Mouse (Mus musculus) stomach, embryonic 16.5 days (tissue): ENCODE measurements around the gene Glp2r. TPM values are rescaled to one million over a fixed set of nuclear protein-coding genes. Genes with fewer than 3 reads are reported as not detected.

ENCODE experiments used
- ATAC-seq: fragments of 200-750 bp; cut with Nextera tagmentation; 2 replicates; pipeline ENCODE4 v1.8.0; 2017; ENCODE audit warnings: moderate number of reproducible peaks, moderate TSS enrichment; ENCODE audit not compliant: insufficient read depth, low FRiP score
- H3K27ac ChIP-seq: fragments of 300-500 bp; sonication (generic); 2 replicates; pipeline ENCODE4 v1.5.1; 2014; ENCODE audit warnings: low read length
- H3K27me3 ChIP-seq: fragments of 300-500 bp; sonication (generic); 2 replicates; pipeline ENCODE4 v1.6.1; 2014; ENCODE audit warnings: low read length, control low read depth, mixed read lengths; ENCODE audit not compliant: control insufficient read depth, insufficient read depth
- H3K36me3 ChIP-seq: fragments of 300-500 bp; sonication (generic); 2 replicates; pipeline ENCODE4 v1.6.1; 2014; ENCODE audit warnings: low read length; ENCODE audit not compliant: control insufficient read depth, insufficient read depth
- H3K4me1 ChIP-seq: fragments of 300-500 bp; sonication (generic); 2 replicates; pipeline ENCODE4 v1.6.1; 2014; ENCODE audit warnings: low read length, control low read depth, mixed read lengths; ENCODE audit not compliant: control insufficient read depth, insufficient read depth
- H3K4me2 ChIP-seq: fragments of 300-500 bp; sonication (generic); 2 replicates; pipeline ENCODE4 v1.6.1; 2014; ENCODE audit warnings: low read depth, low read length, mixed read lengths
- H3K4me3 ChIP-seq: fragments of 300-500 bp; sonication (generic); replicated peaks from 2 replicates; pipeline ENCODE4 v1.5.1; 2014; ENCODE audit warnings: mild to moderate bottlenecking, low read length
- H3K9ac ChIP-seq: fragments of 300-500 bp; sonication (generic); 2 replicates; pipeline ENCODE4 v1.6.1; 2014; ENCODE audit warnings: low read length
- H3K9me3 ChIP-seq: fragments of 300-500 bp; sonication (generic); replicated peaks from 2 replicates; pipeline ENCODE4 v1.6.1; 2016; ENCODE audit warnings: low read length, control low read depth; ENCODE audit not compliant: control insufficient read depth
- WGBS: fragments of 180-500 bp; shearing (Covaris S2); extraction: QIAGEN DNeasy Blood & Tissue Kit; methylation state at CpG from one replicate; pipeline ENCODE4 v1.1.7; 2014; 5-methylcytosine and 5-hydroxymethylcytosine counted together
- polyA plus RNA-seq: library from polyadenylated mRNA; unstranded; fragments of >200 nt; fragmentation: Nextera tagmentation; extraction: Ambion mirVana; gene quantifications from 2 replicates; pipeline ENCODE4 v1.2.1, GENCODE M21; 2015

Gene Glp2r
- polyA plus RNA-seq, 1 experiment from 2014 or later: 0.93 TPM

DNA sequence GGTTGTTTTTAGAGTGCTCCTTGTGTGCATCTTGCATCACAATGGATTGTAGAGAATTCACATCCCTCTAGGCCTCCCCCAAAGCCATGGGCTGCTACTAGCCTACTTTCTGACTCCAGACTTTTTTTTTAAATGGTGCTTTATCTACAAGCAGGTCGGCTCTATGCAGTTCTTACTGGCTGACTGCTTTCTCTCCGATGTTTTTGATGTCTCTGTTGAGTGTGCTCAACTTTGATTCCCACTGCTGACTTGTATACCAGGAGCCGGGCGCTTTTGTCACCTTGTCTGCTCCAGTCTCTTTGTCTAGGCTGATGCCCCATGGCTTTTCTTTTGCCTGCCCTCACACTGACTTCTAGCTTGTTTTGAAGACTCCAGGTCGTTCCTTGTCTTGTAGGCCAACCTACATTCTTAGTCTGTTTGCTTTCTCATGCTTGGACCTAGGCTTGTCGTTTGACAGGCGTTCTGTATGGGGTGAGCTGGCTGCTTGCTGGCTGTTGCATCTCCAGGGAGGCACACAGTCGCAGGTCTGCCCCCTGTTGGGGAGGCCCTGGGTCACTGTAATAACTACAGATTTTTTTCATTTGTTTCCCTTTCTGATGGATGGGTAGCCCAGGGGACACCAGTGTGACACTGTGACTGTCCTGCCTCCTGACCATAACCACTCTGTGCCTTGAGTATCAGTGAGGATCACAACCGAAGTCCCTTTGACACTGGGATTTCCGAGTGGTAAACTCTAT lies 120.8 kb downstream of the Glp2r start:
- 58% methylated on average over 10 of the region's 10 CpGs for WGBS
- Histone ChIP-seq H3K27ac (no peak overlapping the region), H3K36me3 (no peaks in the 10 kb centered on the region), H3K27me3 (no peaks in the 10 kb centered on the region), H3K9me3 (no peaks in the 10 kb centered on the region), H3K4me3 (no peak overlapping the region), H3K9ac (no peak overlapping the region), H3K4me1 (peaks cover 7% of the 10 kb centered on the region; the same call in 1 of the 2 replicates), H3K4me2 (no peak overlapping the region)
- ATAC-seq: no peak

DNA sequence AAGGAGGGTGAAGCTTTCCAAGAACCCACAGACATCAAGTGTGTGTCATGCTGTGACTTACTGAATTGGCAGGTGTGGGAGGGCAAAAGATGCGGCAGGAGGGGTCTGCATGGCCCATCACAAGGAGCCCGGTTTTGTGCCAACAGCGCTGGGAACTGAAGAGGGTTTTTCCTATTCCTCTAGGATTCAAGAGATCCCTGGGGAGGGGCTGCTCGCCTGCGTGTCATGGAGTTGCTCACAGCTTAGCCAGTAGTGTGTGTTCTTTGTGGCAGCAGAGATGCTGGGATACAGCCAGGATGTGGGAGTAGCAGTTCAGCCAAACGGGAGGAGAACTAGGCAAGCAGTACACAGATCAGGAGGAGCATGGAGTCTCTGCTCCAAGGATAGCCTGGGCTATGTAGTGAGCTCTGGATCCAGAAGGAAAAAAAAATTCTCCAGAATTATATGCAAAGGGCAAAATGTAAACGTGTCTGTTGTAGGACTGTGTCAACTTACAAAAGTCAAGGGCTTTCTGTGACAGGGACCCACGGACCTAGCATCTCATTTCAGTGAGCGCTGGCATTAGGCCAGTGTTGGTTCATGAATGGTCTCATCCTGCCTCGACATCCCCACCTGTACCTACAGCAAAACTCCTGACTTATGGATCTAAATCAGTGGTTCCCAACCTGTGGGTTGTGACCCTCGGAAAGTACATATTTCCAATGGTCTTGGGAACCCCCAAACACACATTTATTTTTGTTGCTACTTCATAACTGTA lies 122.1 kb downstream of the Glp2r start:
- Histone ChIP-seq H3K9ac (no peak overlapping the region), H3K4me1 (peaks cover 7% of the 10 kb centered on the region; the same call in 1 of the 2 replicates), H3K27ac (no peak overlapping the region), H3K4me2 (no peak overlapping the region), H3K27me3 (no peaks in the 10 kb centered on the region), H3K4me3 (no peak overlapping the region), H3K9me3 (no peaks in the 10 kb centered on the region), H3K36me3 (no peaks in the 10 kb centered on the region)
- 71% methylated on average over 11 of the region's 11 CpGs for WGBS
- ATAC-seq: no peak

DNA sequence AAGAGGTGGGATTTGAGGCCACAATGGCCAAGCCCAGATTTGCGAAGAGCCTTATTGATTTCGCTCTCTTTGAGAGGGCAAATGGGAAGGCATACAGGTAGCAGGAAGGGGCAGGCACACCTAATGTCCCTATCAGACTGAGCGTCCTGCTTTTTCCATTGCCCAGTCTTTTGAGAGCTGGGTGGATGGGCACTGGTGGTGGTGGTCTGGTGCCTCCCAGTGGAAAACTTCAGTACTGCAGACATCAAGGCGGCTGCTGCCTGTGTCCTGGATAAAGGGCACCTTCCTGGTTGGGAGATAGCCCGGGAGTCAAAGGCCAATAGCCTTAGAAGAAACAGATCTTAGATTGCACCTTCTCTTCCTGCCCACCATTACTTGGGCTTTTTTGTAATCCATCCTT lies 123.2 kb downstream of the Glp2r start:
- WGBS: 30% methylated on average over 5 of the region's 5 CpGs
- Histone ChIP-seq H3K27ac (0 out of 2 replicates have a peak overlapping the region, but pooled peaks have one; percentile 1), H3K9ac (no peak overlapping the region), H3K27me3 (no peaks in the 10 kb centered on the region), H3K9me3 (no peaks in the 10 kb centered on the region), H3K4me1 (peaks cover 7% of the 10 kb centered on the region; the same call in 1 of the 2 replicates), H3K4me3 (no peak overlapping the region), H3K36me3 (no peaks in the 10 kb centered on the region), H3K4me2 (no peak overlapping the region)
- ATAC-seq: no peak; the same call in 1 of the 2 replicates

DNA sequence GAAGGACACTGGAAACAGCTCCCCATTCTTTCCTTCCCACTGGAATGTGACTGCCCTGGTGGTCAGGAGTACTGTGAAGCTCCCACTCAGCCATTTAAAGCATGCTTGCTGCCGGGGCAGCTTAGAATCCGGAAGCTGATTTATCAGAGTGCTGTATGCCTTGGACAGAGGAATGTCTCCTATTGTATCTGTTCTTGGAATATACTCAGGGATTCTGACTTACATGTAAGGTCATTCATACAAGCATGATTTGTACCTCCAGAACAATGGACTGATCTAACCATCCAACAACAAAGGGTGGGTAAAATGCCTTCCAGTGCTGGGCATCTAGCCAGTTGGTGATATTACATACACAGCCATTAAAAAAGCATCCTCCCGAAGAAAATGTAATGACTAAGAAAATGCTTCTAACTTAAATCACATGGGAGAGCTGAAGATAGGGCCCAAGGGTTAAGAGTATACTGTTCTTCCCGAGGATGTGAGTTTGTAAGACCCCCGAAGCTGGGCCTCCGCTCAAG lies 126.3 kb downstream of the Glp2r start:
- 68% methylated on average over 6 of the region's 6 CpGs for WGBS
- no peak overlapping the region for H3K27ac ChIP-seq

DNA sequence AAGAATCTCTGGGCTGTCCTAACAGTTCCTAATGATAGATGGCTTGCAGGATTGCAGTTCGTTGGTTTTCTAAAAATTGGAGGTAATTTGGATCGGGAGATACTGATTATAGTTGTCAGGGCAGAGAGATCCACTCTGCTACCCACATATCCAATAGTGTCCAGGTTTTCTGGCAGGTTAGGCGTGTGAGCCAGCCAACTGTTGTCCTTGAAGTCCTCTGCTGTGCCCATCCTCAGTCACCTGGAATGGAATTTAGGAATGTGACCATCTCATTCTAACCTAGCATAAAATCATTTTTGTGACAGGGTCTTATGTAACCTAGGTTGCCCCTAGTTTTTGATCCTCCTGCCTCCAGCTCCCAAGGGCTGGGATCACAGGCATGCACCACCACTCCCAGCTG lies 127.5 kb downstream of the Glp2r start:
- Histone ChIP-seq H3K27me3 (no peaks in the 10 kb centered on the region), H3K4me3 (no peak overlapping the region), H3K9ac (no peak overlapping the region), H3K9me3 (no peaks in the 10 kb centered on the region), H3K4me1 (no peaks in the 10 kb centered on the region), H3K36me3 (no peaks in the 10 kb centered on the region), H3K27ac (no peak overlapping the region), H3K4me2 (no peak overlapping the region)
- WGBS: 75% methylated on average over 3 of the region's 3 CpGs
- no peak for ATAC-seq

More for the DNA sequence above, 126.3 kb downstream of the Glp2r start:
- Histone ChIP-seq H3K4me1 (no peaks in the 10 kb centered on the region), H3K4me3 (no peak overlapping the region), H3K9me3 (no peaks in the 10 kb centered on the region), H3K9ac (no peak overlapping the region), H3K27me3 (no peaks in the 10 kb centered on the region), H3K4me2 (no peak overlapping the region), H3K36me3 (no peaks in the 10 kb centered on the region)
- ATAC-seq: no peak

DNA sequence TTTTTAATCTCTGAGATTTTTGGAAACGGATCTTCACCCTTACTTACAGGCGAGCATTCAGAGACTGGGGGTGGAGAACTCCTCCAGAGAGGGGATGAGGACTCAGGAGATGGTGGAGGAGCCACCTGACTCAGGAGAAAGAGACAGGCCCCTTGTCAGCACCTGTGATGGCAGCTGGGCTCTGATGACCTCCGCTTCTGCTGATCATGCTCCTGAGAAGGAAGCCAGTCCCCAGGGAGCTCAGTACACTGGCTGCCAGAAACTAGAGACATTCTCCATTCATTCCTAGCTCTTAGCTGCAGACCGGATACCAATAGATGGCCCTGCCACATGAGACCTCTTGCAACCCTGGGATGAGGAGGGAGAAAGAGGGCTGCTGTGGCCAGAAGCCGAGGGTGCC lies 128.1 kb downstream of the Glp2r start:
- Histone ChIP-seq H3K36me3 (no peaks in the 10 kb centered on the region), H3K4me3 (no peak overlapping the region), H3K27ac (no peak overlapping the region), H3K27me3 (no peaks in the 10 kb centered on the region), H3K4me2 (no peak overlapping the region), H3K9me3 (no peaks in the 10 kb centered on the region), H3K9ac (no peak overlapping the region), H3K4me1 (no peaks in the 10 kb centered on the region)
- no peak for ATAC-seq
- WGBS: 78% methylated on average over 5 of the region's 5 CpGs

DNA sequence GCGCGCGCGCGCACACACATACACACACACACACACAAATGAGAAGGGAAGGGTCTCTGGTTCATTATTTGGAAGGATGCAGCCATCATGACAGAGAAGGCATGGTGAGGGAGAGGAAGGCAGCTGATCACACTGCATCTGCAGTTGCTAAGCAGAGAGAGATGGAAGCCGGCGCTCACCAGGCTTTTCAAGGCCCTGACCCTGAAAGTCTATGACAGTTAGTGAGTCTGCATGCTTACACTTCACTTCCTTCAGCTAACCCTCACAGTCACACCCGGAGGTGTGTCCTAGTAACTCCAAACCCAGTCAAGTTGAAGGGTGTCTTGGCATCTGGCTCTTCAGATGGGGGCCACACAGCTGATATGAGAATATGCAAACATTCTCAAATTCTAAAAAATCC lies 128.5 kb downstream of the Glp2r start:
- H3K27me3 ChIP-seq: no peaks in the 10 kb centered on the region
- 93% methylated on average over 8 of the region's 8 CpGs for WGBS
- ATAC-seq: no peak
- no peak overlapping the region for H3K27ac ChIP-seq
- no peak overlapping the region for H3K9ac ChIP-seq
- H3K9me3 ChIP-seq: no peaks in the 10 kb centered on the region
- H3K4me3 ChIP-seq: no peak overlapping the region
- no peak overlapping the region for H3K4me2 ChIP-seq
- H3K4me1 ChIP-seq: no peaks in the 10 kb centered on the region
- no peaks in the 10 kb centered on the region for H3K36me3 ChIP-seq

DNA sequence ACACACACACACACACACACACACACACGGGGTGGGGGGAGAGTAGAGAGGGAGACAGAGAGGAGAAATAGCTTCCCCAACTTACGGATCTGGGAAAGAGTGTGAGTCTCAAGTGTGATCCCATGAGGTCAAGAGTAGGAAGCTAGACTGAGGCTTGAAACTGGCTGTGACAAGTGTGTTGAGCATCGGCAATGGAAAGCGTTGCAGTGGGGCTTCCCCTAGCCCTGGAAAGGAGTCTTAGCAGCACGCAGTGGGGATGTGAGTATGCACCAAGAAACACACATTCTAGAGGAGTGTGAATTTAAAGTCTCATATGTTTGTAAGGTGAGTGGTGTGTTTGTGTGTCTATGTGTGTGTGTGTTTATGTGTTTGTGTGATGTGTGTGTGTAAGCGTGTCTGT lies 130.7 kb downstream of the Glp2r start:
- no peak overlapping the region for H3K27ac ChIP-seq
- H3K9me3 ChIP-seq: no peaks in the 10 kb centered on the region
- 0 out of 2 replicates have a peak, but pooled peaks cover 3% of the 10 kb centered on the region for H3K4me1 ChIP-seq
- H3K27me3 ChIP-seq: no peaks in the 10 kb centered on the region
- no peaks in the 10 kb centered on the region for H3K36me3 ChIP-seq
- 85% methylated on average over 6 of the region's 6 CpGs for WGBS
- no peak overlapping the region for H3K9ac ChIP-seq
- no peak for ATAC-seq
- no peak overlapping the region for H3K4me3 ChIP-seq
- H3K4me2 ChIP-seq: no peak overlapping the region

DNA sequence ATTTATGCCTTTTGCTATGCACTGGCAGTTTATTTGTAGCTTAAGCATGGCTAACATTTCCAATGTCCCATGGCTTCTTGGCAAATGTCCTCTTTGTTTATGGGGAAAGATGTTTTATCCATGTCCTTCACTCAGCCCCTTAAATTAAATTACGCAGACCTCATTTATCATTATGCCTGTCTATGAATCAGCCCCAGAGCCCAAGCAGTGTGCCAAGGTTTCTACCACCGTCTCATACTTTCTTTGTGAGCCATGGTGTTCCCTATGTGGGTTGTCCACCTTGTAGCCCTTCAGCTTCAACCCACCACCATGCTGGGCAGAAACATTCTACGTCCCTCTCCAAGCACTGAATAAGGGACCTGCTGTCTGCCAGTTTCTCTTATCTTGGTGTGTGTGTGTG lies 132.6 kb downstream of the Glp2r start:
- Histone ChIP-seq H3K36me3 (no peaks in the 10 kb centered on the region), H3K9me3 (no peaks in the 10 kb centered on the region), H3K4me1 (0 out of 2 replicates have a peak, but pooled peaks cover 3% of the 10 kb centered on the region), H3K9ac (no peak overlapping the region), H3K27ac (no peak overlapping the region), H3K27me3 (no peaks in the 10 kb centered on the region), H3K4me3 (no peak overlapping the region), H3K4me2 (no peak overlapping the region)
- 65% methylated on average over 3 of the region's 3 CpGs for WGBS
- no peak for ATAC-seq
